Mouse (Mus musculus): ENCODE data around the gene Pou2f1.

DNA sequence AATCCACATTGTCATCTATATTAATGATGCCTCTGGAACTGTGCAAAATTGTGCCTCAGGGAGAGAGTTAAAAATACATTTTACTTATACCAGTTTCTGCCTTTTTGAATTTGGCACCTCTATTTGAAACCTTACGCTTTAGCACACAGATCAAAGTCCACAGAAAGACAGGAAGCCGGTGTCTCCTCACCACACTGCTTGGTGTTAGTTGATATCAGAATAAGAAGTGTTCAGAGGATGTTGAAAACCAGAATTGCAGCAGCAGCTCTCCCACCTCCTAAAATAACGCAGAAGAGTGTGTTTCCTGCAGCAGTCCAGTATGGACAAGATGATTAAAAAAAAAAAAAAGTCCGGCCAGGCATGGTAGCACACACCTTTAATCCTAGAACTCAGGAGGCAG, 13.8 kb upstream of the Pou2f1 start:
- no peak for TF ChIP-seq POLR2A (IDR thresholded peaks at IDR 0.05; ENCODE audit: low read depth, low read length)
- TF ChIP-seq CTCF (IDR thresholded peaks at IDR 0.05; ENCODE audit: extremely low read depth, insufficient read depth, insufficient read length, insufficient replicate concordance), result no peak
